Mouse (Mus musculus): ENCODE measurements around the gene Dctpp1. TPM values are rescaled to one million over a fixed set of nuclear protein-coding genes. Genes with fewer than 3 reads are reported as not detected.

Dctpp1 gene
- 235 and 254 TPM in 2 replicates for polyA plus RNA-seq (2014; fragmentation: Nextera tagmentation; extraction: Ambion mirVana)

DNA sequence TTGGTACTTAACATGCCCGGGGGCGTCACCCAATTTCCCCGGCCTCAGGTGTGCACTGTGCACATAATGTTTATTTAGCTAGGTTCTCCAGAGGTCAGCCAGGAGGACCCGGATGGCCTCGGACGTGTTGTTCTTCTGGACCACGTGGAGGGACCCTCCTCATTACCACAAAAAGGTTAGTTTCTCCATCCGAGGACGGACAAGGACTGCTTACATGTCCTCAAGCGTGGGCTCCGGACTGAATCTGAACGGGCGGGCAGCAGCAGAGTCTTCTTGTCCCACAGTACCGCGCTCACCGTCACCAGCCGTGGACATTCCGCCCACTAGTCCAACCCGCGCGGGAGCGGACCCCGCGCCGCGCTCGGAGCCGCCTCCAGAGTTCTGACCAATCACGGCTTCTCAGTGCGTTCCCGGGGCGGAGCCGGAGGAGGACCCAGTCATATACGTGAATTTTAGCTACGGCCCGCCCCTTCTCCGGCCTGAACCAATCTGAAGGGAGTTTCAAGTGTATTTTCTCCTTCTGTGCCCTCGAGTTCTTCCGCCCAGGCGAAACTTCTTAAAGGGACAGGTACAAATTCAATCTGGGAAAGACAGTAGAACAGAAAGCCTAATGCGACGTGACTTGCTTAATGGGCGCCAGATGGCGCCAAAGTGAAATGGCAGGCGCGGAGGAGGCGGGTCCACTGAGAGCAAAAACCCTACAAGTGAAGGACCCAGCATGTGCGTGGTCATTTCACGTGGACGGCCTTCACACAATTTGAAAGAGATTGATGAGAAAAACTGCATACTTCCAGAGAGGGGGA, at the start of gene Dctpp1:
Dctpp1 (minus strand) TSS at position 401 of the 803 bp plus-strand sequence.
- DNase-seq (ENCODE audit: low spot score, missing footprints) (peak; percentile 98), ATAC-seq (ENCODE audit: low FRiP score) (peak; percentile 99)
- Histone ChIP-seq H3K27ac (ENCODE audit: low read depth, low read length) (no peak within 1 kb of the TSS), H3K9ac (ENCODE audit: low read length) (peak within 1 kb of the TSS; percentile 77), H3K36me3 (ENCODE audit: control insufficient read depth, insufficient read depth, low read length) (no peaks in the 10 kb centered on the region), H3K4me3 (ENCODE audit: low read depth, low read length) (peak within 1 kb of the TSS; percentile 59), H3K4me2 (peak within 1 kb of the TSS; percentile 83), H3K4me1 (ENCODE audit: control insufficient read depth, insufficient read depth, low read length) (peaks cover 14% of the 10 kb centered on the region), H3K9me3 (ENCODE audit: control insufficient read depth, low read length) (no peaks in the 10 kb centered on the region), H3K27me3 (ENCODE audit: control insufficient read depth, insufficient read depth, low read length) (no peaks in the 10 kb centered on the region)
- WGBS = under 1% methylated on average over 50 of the region's 50 CpGs

DNA sequence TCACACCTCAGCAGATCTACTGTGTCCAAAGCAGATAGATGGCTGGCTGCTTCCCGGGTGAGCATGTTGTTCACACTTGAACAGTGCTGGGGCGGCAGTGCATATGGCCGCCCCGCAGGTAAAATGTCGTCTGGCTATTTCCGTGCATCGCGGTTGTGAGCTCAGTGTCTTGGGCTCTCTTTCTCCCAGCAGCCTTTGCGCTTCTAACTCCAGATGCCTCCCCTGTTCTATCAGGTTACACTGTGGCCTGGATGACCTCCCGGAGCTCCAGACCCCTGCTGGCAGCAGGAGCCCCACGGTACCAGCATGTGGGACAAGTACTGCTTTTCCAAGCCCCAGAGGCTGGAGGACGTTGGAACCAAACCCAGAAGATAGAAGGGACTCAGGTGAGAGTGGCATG, 49.4 kb upstream of the Dctpp1 start:
- Histone ChIP-seq H3K4me3 (ENCODE audit: low read depth, low read length) (no peak overlapping the region), H3K4me1 (ENCODE audit: control insufficient read depth, insufficient read depth, low read length) (no peaks in the 10 kb centered on the region), H3K27ac (ENCODE audit: low read depth, low read length) (no peak overlapping the region), H3K27me3 (ENCODE audit: control insufficient read depth, insufficient read depth, low read length) (no peaks in the 10 kb centered on the region), H3K4me2 (no peak overlapping the region), H3K9ac (ENCODE audit: low read length) (no peak overlapping the region), H3K9me3 (ENCODE audit: control insufficient read depth, low read length) (no peaks in the 10 kb centered on the region), H3K36me3 (ENCODE audit: control insufficient read depth, insufficient read depth, low read length) (no peaks in the 10 kb centered on the region)
- ATAC-seq (ENCODE audit: low FRiP score) (no peak), DNase-seq (ENCODE audit: low spot score, missing footprints) (no peak)
- 75% methylated on average over 12 of the region's 12 CpGs for WGBS

DNA sequence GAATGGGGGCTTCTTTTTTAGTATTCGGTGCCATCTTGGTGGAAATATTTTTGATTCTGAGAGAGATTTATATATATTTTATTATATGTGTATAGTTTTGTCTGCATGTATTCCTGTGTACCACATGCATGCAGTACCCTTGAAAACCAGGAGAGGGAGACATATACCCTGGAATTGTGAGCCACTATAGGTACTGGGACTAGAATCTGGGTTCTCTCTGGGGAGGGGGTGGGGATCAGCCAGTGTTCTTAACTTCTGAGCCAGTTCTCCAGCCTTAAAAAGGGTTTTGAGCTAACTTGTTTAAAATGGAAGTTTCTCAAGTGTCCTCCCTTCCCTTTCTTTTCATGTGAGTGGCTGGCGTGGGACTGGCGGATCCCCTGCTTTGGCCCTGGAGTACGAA, 48.4 kb upstream of the Dctpp1 start:
- no peaks in the 10 kb centered on the region for H3K36me3 ChIP-seq (ENCODE audit: control insufficient read depth, insufficient read depth, low read length)
- ATAC-seq (ENCODE audit: low FRiP score) (peak; percentile 55; the same call in 1 of the 2 replicates), DNase-seq (ENCODE audit: low spot score, missing footprints) (peak; percentile 94)
- no peak overlapping the region for H3K9ac ChIP-seq (ENCODE audit: low read length)
- H3K27me3 ChIP-seq (ENCODE audit: control insufficient read depth, insufficient read depth, low read length) = no peaks in the 10 kb centered on the region
- no peaks in the 10 kb centered on the region for H3K4me1 ChIP-seq (ENCODE audit: control insufficient read depth, insufficient read depth, low read length)
- no peak overlapping the region for H3K4me2 ChIP-seq
- H3K9me3 ChIP-seq (ENCODE audit: control insufficient read depth, low read length) = no peaks in the 10 kb centered on the region
- no peak overlapping the region for H3K4me3 ChIP-seq (ENCODE audit: low read depth, low read length)
- 69% methylated on average over 4 of the region's 4 CpGs for WGBS
- H3K27ac ChIP-seq (ENCODE audit: low read depth, low read length) = no peak overlapping the region

- Histone ChIP-seq H3K9ac (ENCODE audit: low read length) (no peak overlapping the region), H3K36me3 (ENCODE audit: control insufficient read depth, insufficient read depth, low read length) (no peaks in the 10 kb centered on the region), H3K4me3 (ENCODE audit: low read depth, low read length) (no peak overlapping the region), H3K27ac (ENCODE audit: low read depth, low read length) (no peak overlapping the region), H3K4me2 (no peak overlapping the region), H3K9me3 (ENCODE audit: control insufficient read depth, low read length) (no peaks in the 10 kb centered on the region), H3K27me3 (ENCODE audit: control insufficient read depth, insufficient read depth, low read length) (no peaks in the 10 kb centered on the region), H3K4me1 (ENCODE audit: control insufficient read depth, insufficient read depth, low read length) (no peaks in the 10 kb centered on the region)
- no peak for DNase-seq (ENCODE audit: low spot score, missing footprints)
- ATAC-seq (ENCODE audit: low FRiP score) = no peak
- WGBS = 81% methylated on average over 2 of the region's 2 CpGs
Observed at GRCm38 (mm10) chr7:127308431-127308830, 47.9 kb upstream of the Dctpp1 start.

DNA sequence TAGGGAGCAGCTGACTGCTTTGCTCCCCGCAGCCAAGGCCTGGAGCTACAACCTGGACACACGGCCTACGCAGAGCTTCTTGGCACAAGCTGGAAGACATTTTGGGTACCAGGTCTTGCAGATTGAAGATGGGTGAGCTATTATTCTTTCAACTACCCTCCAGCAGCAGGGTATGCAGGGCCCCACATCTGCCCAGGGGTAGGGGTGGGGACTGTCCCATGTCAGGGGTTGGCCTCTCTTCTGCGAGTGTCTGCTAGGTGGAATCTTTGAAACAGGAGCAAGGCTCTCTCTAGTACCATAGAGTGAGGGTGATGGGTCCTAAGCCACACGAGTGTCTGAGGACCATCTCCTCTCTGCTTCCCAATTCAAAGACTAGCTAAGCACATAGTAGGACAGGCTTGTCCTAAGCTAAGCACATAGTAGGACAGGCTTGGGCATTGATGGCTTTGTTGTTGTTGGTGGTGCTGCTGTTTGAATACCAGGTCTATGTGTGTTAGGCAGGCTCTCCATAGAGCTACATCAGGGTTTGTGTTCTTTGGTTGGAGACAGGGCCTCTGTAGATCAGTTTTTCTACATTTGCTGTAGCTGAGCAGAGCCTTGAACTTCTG, 37.2 kb upstream of the Dctpp1 start:
- Histone ChIP-seq H3K36me3 (ENCODE audit: control insufficient read depth, insufficient read depth, low read length) (no peaks in the 10 kb centered on the region), H3K4me1 (ENCODE audit: control insufficient read depth, insufficient read depth, low read length) (no peaks in the 10 kb centered on the region), H3K27me3 (ENCODE audit: control insufficient read depth, insufficient read depth, low read length) (no peaks in the 10 kb centered on the region), H3K4me2 (no peak overlapping the region), H3K9me3 (ENCODE audit: control insufficient read depth, low read length) (no peaks in the 10 kb centered on the region), H3K9ac (ENCODE audit: low read length) (no peak overlapping the region), H3K4me3 (ENCODE audit: low read depth, low read length) (no peak overlapping the region), H3K27ac (ENCODE audit: low read depth, low read length) (no peak overlapping the region)
- no peak for ATAC-seq (ENCODE audit: low FRiP score)
- WGBS = 95% methylated on average over 5 of the region's 5 CpGs
- no peak for DNase-seq (ENCODE audit: low spot score, missing footprints)

DNA sequence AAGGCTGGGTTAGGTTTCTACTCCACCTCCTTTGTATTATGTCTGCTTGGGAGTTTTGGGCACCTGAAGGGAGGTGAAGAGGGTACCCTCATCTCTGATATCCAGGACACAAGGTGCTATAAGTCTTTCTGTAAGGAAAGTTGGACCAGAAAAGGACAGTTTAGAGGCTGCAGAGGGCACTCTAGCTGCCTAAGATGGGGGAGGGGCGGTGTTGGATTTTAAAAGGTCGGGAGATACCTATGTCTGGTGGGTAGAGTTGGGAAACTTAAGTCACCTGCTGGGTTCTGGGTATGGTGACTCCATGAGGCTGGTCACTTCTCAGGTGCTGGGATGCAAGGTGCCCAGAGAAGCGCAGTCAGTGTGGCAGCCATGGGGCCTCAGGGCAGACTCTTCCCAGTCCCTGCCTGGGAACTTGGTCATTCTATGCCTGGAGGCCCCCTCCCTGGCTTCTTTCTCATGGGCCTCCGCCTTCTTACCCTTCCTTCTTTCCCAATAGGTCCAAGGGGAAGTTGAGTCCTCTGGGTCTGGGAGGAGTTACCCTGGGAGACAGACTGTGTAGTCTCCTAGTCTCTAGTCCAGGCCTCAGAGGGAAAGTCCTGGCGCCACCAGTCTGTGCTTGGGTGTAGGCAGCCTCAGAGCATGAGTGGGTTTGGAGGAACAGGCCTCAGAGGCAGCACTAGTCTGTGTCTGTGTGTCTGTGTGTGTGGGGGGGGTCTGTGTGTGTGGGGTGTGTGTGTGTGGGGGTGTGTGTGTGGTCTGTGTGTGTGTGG, 36.5 kb upstream of the Dctpp1 start:
- H3K36me3 ChIP-seq (ENCODE audit: control insufficient read depth, insufficient read depth, low read length) = no peaks in the 10 kb centered on the region
- no peak for DNase-seq (ENCODE audit: low spot score, missing footprints)
- WGBS = 85% methylated on average over 5 of the region's 5 CpGs
- no peaks in the 10 kb centered on the region for H3K27me3 ChIP-seq (ENCODE audit: control insufficient read depth, insufficient read depth, low read length)
- H3K9me3 ChIP-seq (ENCODE audit: control insufficient read depth, low read length) = no peaks in the 10 kb centered on the region
- H3K4me3 ChIP-seq (ENCODE audit: low read depth, low read length) = no peak overlapping the region
- ATAC-seq (ENCODE audit: low FRiP score) = no peak
- H3K4me2 ChIP-seq = no peak overlapping the region
- H3K4me1 ChIP-seq (ENCODE audit: control insufficient read depth, insufficient read depth, low read length) = no peaks in the 10 kb centered on the region
- no peak overlapping the region for H3K27ac ChIP-seq (ENCODE audit: low read depth, low read length)
- no peak overlapping the region for H3K9ac ChIP-seq (ENCODE audit: low read length)

DNA sequence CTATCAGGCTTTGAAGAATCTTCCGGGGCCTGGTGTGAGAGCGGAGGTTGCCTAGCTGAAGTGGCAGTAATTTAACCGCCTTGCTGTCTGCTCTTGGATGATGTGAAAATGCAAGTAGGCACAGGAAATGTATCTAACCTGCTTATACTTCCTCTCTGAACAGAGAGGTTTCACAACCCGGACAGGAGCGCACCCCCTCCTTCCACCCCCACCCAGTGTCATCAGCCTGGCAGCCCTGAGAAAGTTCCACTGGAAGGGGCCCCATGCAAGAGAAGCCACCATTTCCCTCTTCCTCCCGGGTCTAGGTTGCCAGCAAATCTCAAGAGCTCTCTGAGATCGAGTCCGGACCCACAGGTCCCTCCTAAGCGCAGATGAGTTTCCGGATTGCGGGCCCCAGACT, 35.6 kb upstream of the Dctpp1 start, which contains the start of gene Itgal:
Itgal (plus strand) TSS at position 163 of the 400 bp plus-strand sequence.
- H3K9ac ChIP-seq (ENCODE audit: low read length) = no peak within 1 kb of the TSS
- H3K9me3 ChIP-seq (ENCODE audit: control insufficient read depth, low read length) = no peaks in the 10 kb centered on the region
- WGBS = 82% methylated on average over 11 of the region's 11 CpGs
- no peak within 1 kb of the TSS for H3K4me3 ChIP-seq (ENCODE audit: low read depth, low read length)
- no peak for ATAC-seq (ENCODE audit: low FRiP score)
- H3K27me3 ChIP-seq (ENCODE audit: control insufficient read depth, insufficient read depth, low read length) = no peaks in the 10 kb centered on the region
- DNase-seq (ENCODE audit: low spot score, missing footprints) = no peak
- no peak within 1 kb of the TSS for H3K4me2 ChIP-seq
- no peaks in the 10 kb centered on the region for H3K36me3 ChIP-seq (ENCODE audit: control insufficient read depth, insufficient read depth, low read length)
- no peaks in the 10 kb centered on the region for H3K4me1 ChIP-seq (ENCODE audit: control insufficient read depth, insufficient read depth, low read length)
- no peak within 1 kb of the TSS for H3K27ac ChIP-seq (ENCODE audit: low read depth, low read length)

DNA sequence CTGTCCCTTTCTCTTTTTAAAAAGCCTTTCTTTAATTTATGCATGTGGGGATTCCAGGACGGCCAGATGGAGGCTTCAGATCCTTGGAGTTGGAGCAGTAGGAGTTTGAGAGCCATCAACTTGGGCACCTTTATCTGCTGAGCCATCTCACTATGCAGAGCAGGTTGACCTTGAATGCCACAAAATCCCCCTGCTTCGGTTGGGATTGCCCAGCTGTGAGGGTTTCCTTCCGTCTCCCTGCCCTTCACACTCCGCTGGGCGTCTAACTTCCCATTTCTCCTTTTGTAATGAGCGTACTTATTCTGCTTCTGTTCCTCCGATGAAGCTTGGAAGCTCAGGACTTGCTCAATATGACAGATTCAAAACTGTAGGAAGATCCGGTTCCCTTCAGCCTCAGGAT, 29.6 kb upstream of the Dctpp1 start:
- Histone ChIP-seq H3K4me1 (ENCODE audit: control insufficient read depth, insufficient read depth, low read length) (no peaks in the 10 kb centered on the region), H3K27me3 (ENCODE audit: control insufficient read depth, insufficient read depth, low read length) (no peaks in the 10 kb centered on the region), H3K9ac (ENCODE audit: low read length) (no peak overlapping the region), H3K4me2 (no peak overlapping the region), H3K36me3 (ENCODE audit: control insufficient read depth, insufficient read depth, low read length) (no peaks in the 10 kb centered on the region), H3K4me3 (ENCODE audit: low read depth, low read length) (no peak overlapping the region), H3K27ac (ENCODE audit: low read depth, low read length) (no peak overlapping the region), H3K9me3 (ENCODE audit: control insufficient read depth, low read length) (peaks cover 10% of the 10 kb centered on the region)
- WGBS = 67% methylated on average over 8 of the region's 8 CpGs
- no peak for ATAC-seq (ENCODE audit: low FRiP score)
- DNase-seq (ENCODE audit: low spot score, missing footprints) = no peak

DNA sequence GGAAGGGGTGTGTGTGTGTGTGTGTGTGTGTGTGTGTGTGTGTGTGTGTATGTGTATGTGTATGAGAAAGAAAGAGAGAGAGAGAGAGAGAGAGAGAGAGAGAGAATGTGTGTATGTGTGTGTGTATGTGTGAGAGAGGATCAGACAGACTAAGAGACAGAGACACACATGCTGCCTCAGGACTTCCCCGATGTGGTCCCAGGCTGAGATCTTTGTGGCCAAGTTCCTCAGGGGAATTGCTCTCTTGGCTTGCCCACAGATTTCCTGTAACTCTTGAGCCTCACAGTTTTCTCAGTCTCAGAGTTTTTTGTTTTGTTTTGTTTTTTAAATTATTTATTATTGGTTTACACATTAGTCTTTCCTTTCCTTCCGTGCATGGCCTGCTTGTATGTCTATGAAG, 28.8 kb upstream of the Dctpp1 start:
- WGBS = 87% methylated on average over 2 of the region's 2 CpGs
- no peak for ATAC-seq (ENCODE audit: low FRiP score)
- no peak overlapping the region for H3K27ac ChIP-seq (ENCODE audit: low read depth, low read length)
- no peaks in the 10 kb centered on the region for H3K4me1 ChIP-seq (ENCODE audit: control insufficient read depth, insufficient read depth, low read length)
- H3K9ac ChIP-seq (ENCODE audit: low read length) = no peak overlapping the region
- peaks cover 10% of the 10 kb centered on the region for H3K9me3 ChIP-seq (ENCODE audit: control insufficient read depth, low read length)
- H3K27me3 ChIP-seq (ENCODE audit: control insufficient read depth, insufficient read depth, low read length) = no peaks in the 10 kb centered on the region
- H3K4me3 ChIP-seq (ENCODE audit: low read depth, low read length) = no peak overlapping the region
- DNase-seq (ENCODE audit: low spot score, missing footprints) = no peak
- no peaks in the 10 kb centered on the region for H3K36me3 ChIP-seq (ENCODE audit: control insufficient read depth, insufficient read depth, low read length)
- H3K4me2 ChIP-seq = no peak overlapping the region

Measured in midbrain, embryonic 11.5 days (tissue).